Mouse (Mus musculus): ENCODE data around the gene Akap13. TPM values are rescaled to one million over a fixed set of nuclear protein-coding genes. Genes with fewer than 3 reads are reported as not detected.

Gene Akap13
- total and polyA plus RNA-seq, 3 experiments = 11.4 to 32.5 (median 27.7) TPM

DNA sequence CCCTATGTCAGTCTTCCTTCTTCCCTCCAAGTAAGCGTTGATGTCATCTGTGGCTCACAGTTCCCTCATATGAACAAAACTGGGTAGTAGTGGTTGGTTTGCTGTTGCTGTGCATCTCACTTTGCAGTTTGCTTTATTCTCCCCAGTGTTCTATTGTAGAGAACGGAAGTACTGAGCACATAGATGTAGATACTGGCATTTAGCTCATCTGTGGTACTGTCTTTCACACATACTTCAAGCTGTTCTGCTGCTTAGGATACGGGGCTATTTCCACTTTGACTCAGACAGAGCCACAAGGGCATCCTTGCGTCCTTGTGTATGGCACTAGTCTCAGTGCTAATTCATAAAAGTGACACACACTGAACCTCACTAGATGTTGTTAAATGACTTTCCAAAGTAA, 259.7 kb downstream of the Akap13 start:
- Histone ChIP-seq H3K9ac (ENCODE audit: insufficient read depth, low read depth) (no peak overlapping the region), H3K9me3 (replicated peaks; ENCODE audit: low read length) (no peaks in the 10 kb centered on the region), H3K27ac (ENCODE audit: insufficient read depth, low read depth) (no peak overlapping the region), H3K36me3 (replicated peaks in 1 of 2; ENCODE audit: control insufficient read depth in 1 of 2, insufficient read depth in 1 of 2, low read length in 1 of 2) (peaks cover 27 to 71% of the 10 kb centered on the region in 2 experiments), H3K4me3 (replicated peaks in 1 of 3; ENCODE audit: low read depth in 2 of 3, low read length in 2 of 3, poor library complexity in 1 of 3) (no peak overlapping the region), H3K4me1 (ENCODE audit: control insufficient read depth in 1 of 2, insufficient read depth in 2 of 2) (peaks cover 11 to 66% of the 10 kb centered on the region in 2 experiments), H3K27me3 (replicated peaks) (no peaks in the 10 kb centered on the region), H3K79me2 (replicated peaks; ENCODE audit: control insufficient read depth, extremely low read depth, insufficient read depth, poor library complexity, severe bottlenecking) (peaks cover 5% of the 10 kb centered on the region; the same call in 1 of the 2 replicates), H3K4me2 (ENCODE audit: insufficient read depth, low read depth, poor library complexity, severe bottlenecking) (no peak overlapping the region)
- DNase-seq (ENCODE audit: extremely low read depth) = no peak
- TF ChIP-seq MAX (IDR thresholded peaks at IDR 0.05; ENCODE audit: low read length) = no peak
- TF ChIP-seq ZKSCAN1 (IDR thresholded peaks at IDR 0.05; ENCODE audit: borderline replicate concordance, low read depth, low read length) = no peak
- TF ChIP-seq ELF1 (IDR thresholded peaks at IDR 0.05; ENCODE audit: low read depth, low read length) = no peak
- TF ChIP-seq RAD21 (IDR thresholded peaks at IDR 0.05; ENCODE audit: low read depth, low read length) = no peak
- TF ChIP-seq CHD2 (IDR thresholded peaks at IDR 0.05; ENCODE audit: low read length) = no peak
- no peak for TF ChIP-seq IRF4 (IDR thresholded peaks at IDR 0.05; ENCODE audit: low read depth, low read length)
- TF ChIP-seq JUND (conservative IDR thresholded peaks at IDR 0.05; ENCODE audit: low read depth, low read length) = no peak
- in situ Hi-C loops (cut with MboI; ENCODE audit: low pct_ligation_motif_present, low pct_unique_long_range_greater_than_20kb, low sequenced_read_pairs) (loop anchor here (25.0 kb wide), 1 partner anchor 328 kb away; no protein-coding TSS in a partner anchor), dilution Hi-C loops (cut with MboI; ENCODE audit: extremely low pct_ligation_motif_present, extremely low pct_unique_long_range_greater_than_20kb, low sequenced_read_pairs) (no loop called here)

DNA sequence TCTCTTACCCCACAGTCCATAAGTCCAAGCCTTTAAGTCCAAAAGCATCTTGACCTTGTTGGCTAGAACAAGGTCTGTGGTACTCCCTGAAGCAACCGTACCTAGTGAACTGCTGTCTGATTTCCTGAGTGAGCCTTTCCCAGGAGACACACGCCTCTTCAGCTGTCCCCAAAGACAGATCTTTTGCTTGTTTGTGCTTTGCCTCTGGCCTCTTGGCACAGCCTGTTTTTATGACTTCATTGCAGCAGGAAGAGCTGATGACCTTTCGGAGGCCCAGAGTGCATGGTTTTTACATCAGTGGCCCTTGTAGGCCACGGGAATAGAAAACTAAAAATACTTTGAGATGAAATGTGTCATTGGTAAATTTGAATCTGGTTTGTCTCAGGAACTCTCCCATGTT, 260.6 kb downstream of the Akap13 start:
- in situ Hi-C loops (cut with MboI; ENCODE audit: low pct_ligation_motif_present, low pct_unique_long_range_greater_than_20kb, low sequenced_read_pairs) = loop anchor here (25.0 kb wide), 1 partner anchor 329 kb away; no protein-coding TSS in a partner anchor
- H3K4me1 ChIP-seq (ENCODE audit: control insufficient read depth in 1 of 2, insufficient read depth in 2 of 2) = peaks cover 11 to 61% of the 10 kb centered on the region in 2 experiments

DNA sequence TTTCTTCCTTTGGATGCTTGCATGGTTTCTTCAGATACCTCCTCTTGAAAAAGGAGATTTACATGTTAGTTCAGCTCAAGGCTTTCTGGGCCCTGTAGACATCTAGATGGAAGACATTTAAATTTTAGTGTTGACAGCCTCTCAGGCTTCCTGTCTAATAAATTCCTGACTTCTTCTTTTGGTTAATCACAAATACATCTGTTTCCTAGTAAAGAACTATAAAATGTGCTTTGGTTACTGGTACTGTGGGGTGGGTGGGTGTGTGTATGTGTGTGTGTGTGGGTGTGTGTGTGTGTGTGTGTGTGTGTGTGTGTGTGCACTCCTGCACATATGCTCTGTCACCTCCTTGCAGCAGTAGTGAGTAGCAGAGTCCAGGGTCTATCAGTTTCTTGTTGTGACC, 262.0 kb downstream of the Akap13 start:
- peaks cover 5% of the 10 kb centered on the region; the same call in 1 of the 2 replicates for H3K79me2 ChIP-seq (replicated peaks; ENCODE audit: control insufficient read depth, extremely low read depth, insufficient read depth, poor library complexity, severe bottlenecking)
- dilution Hi-C loops (cut with MboI; ENCODE audit: extremely low pct_ligation_motif_present, extremely low pct_unique_long_range_greater_than_20kb, low sequenced_read_pairs) (no loop called here), in situ Hi-C loops (cut with MboI; ENCODE audit: low pct_ligation_motif_present, low pct_unique_long_range_greater_than_20kb, low sequenced_read_pairs) (loop anchor here (25.0 kb wide), 1 partner anchor 330 kb away; no protein-coding TSS in a partner anchor)
- no peak overlapping the region for H3K9ac ChIP-seq (ENCODE audit: insufficient read depth, low read depth)
- H3K27ac ChIP-seq (ENCODE audit: insufficient read depth, low read depth) = no peak overlapping the region
- H3K36me3 ChIP-seq (replicated peaks in 1 of 2; ENCODE audit: control insufficient read depth in 1 of 2, insufficient read depth in 1 of 2, low read length in 1 of 2) = peaks cover 30 to 74% of the 10 kb centered on the region in 2 experiments
- H3K4me3 ChIP-seq (replicated peaks in 1 of 3; ENCODE audit: low read depth in 2 of 3, low read length in 2 of 3, poor library complexity in 1 of 3) = no peak overlapping the region
- no peaks in the 10 kb centered on the region for H3K27me3 ChIP-seq (replicated peaks)
- TF ChIP-seq POLR2A (IDR thresholded peaks at IDR 0.05; ENCODE audit: low read depth, low read length) = no peak
- no peak for TF ChIP-seq GABPA (IDR thresholded peaks at IDR 0.05; ENCODE audit: insufficient replicate concordance, low read depth, low read length)
- no peak for TF ChIP-seq JUND (conservative IDR thresholded peaks at IDR 0.05; ENCODE audit: low read depth, low read length)
- no peak for TF ChIP-seq SMC3 (IDR thresholded peaks at IDR 0.05; ENCODE audit: low read depth, low read length)
- TF ChIP-seq UBTF (IDR thresholded peaks at IDR 0.05; ENCODE audit: low read depth, low read length) = no peak
- no peak overlapping the region for H3K4me2 ChIP-seq (ENCODE audit: insufficient read depth, low read depth, poor library complexity, severe bottlenecking)
- no peaks in the 10 kb centered on the region for H3K9me3 ChIP-seq (replicated peaks; ENCODE audit: low read length)
- H3K4me1 ChIP-seq (ENCODE audit: control insufficient read depth in 1 of 2, insufficient read depth in 2 of 2) = peaks cover 11 to 47% of the 10 kb centered on the region in 2 experiments
- no peak for DNase-seq (ENCODE audit: extremely low read depth)

More for the DNA sequence above, 260.6 kb downstream of the Akap13 start:
- dilution Hi-C loops (cut with MboI; ENCODE audit: extremely low pct_ligation_motif_present, extremely low pct_unique_long_range_greater_than_20kb, low sequenced_read_pairs) = no loop called here
- Histone ChIP-seq H3K27ac (ENCODE audit: insufficient read depth, low read depth) (no peak overlapping the region), H3K9ac (ENCODE audit: insufficient read depth, low read depth) (no peak overlapping the region), H3K4me2 (ENCODE audit: insufficient read depth, low read depth, poor library complexity, severe bottlenecking) (no peak overlapping the region), H3K27me3 (replicated peaks) (no peaks in the 10 kb centered on the region), H3K9me3 (replicated peaks; ENCODE audit: low read length) (no peaks in the 10 kb centered on the region), H3K4me3 (replicated peaks in 1 of 3; ENCODE audit: low read depth in 2 of 3, low read length in 2 of 3, poor library complexity in 1 of 3) (no peak overlapping the region), H3K36me3 (replicated peaks in 1 of 2; ENCODE audit: control insufficient read depth in 1 of 2, insufficient read depth in 1 of 2, low read length in 1 of 2) (peaks cover 32 to 74% of the 10 kb centered on the region in 2 experiments), H3K79me2 (replicated peaks; ENCODE audit: control insufficient read depth, extremely low read depth, insufficient read depth, poor library complexity, severe bottlenecking) (peaks cover 5% of the 10 kb centered on the region; the same call in 1 of the 2 replicates)
- TF ChIP-seq NELFE (IDR thresholded peaks at IDR 0.05; ENCODE audit: low read depth, low read length) = no peak
- no peak for TF ChIP-seq E2F4 (IDR thresholded peaks at IDR 0.05; ENCODE audit: insufficient replicate concordance, low read depth, low read length)
- TF ChIP-seq MAX (IDR thresholded peaks at IDR 0.05; ENCODE audit: low read length) = no peak
- no peak for TF ChIP-seq EP300 (IDR thresholded peaks at IDR 0.05; ENCODE audit: low read length)
- no peak for TF ChIP-seq GABPA (IDR thresholded peaks at IDR 0.05; ENCODE audit: insufficient replicate concordance, low read depth, low read length)
- no peak for TF ChIP-seq JUN (IDR thresholded peaks at IDR 0.05; ENCODE audit: insufficient read depth, low read depth, low read length)
- no peak for TF ChIP-seq ZNF384 (IDR thresholded peaks at IDR 0.05; ENCODE audit: low read depth, low read length)
- TF ChIP-seq USF2 (conservative IDR thresholded peaks at IDR 0.05; ENCODE audit: low read depth, low read length) = no peak
- no peak for TF ChIP-seq IRF4 (IDR thresholded peaks at IDR 0.05; ENCODE audit: low read depth, low read length)
- TF ChIP-seq TBP (conservative IDR thresholded peaks at IDR 0.05; ENCODE audit: low read depth, low read length) = no peak
- TF ChIP-seq ETS1 (conservative IDR thresholded peaks at IDR 0.05; ENCODE audit: low read depth, low read length) = no peak
- TF ChIP-seq ZC3H11A (IDR thresholded peaks at IDR 0.05; ENCODE audit: low read depth, low read length) = no peak
- no peak for TF ChIP-seq MEF2A (IDR thresholded peaks at IDR 0.05; ENCODE audit: borderline replicate concordance, low read depth, low read length)
- TF ChIP-seq MYC (IDR thresholded peaks at IDR 0.05; ENCODE audit: low read depth, low read length) = no peak
- no peak for TF ChIP-seq BHLHE40 (IDR thresholded peaks at IDR 0.05; ENCODE audit: low read depth, low read length)
- no peak for TF ChIP-seq NRF1 (IDR thresholded peaks at IDR 0.05; ENCODE audit: low read depth, low read length)
- DNase-seq (ENCODE audit: extremely low read depth) = no peak
